Mouse (Mus musculus): ENCODE results near the gene Tmem179b. TPM values are rescaled to one million over a fixed set of nuclear protein-coding genes. Genes with fewer than 3 reads are reported as not detected.

Tmem179b gene
- 52.4 and 65.2 TPM in 2 replicates for total RNA-seq (2023)

DNA sequence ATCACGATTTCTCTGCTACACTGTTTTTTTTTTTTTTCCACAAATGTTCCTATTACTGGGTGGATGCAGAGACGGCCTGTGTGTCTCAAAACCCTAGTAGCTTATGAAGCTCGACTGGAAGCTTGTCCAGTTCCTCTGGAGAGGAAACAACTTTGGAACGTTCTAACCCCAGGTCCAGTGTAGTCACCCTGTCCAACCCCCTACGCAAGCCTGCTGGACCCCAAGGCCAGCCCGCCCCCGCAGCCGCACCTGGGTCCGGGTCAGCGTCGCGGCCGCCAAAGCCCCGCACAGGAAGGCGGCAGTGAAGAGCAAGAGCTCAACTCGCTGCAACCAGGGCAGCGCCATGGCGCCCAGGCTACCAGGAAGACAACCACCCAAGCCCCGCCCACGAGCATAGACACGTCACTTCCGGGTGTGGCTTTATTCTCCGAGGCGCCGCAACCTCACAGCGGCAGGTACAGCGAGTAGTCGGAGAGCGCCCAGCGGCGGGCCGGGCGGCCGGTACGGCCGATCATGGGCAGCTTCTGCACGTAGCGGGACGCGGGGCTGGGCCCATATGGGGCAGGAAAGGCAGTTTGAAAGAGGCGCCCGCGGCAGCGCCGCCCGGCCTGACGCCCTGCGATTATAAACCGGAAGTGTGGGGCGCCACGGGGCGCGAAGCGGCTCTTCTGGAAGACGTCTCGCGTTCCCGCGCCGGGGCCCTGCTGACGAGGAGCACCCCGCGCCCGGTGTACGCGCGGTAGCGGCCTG is at the start of gene Tmem179b:
Gene Tmem179b, minus strand, starts transcription at position 382 of the 750 bp plus-strand sequence.

DNA sequence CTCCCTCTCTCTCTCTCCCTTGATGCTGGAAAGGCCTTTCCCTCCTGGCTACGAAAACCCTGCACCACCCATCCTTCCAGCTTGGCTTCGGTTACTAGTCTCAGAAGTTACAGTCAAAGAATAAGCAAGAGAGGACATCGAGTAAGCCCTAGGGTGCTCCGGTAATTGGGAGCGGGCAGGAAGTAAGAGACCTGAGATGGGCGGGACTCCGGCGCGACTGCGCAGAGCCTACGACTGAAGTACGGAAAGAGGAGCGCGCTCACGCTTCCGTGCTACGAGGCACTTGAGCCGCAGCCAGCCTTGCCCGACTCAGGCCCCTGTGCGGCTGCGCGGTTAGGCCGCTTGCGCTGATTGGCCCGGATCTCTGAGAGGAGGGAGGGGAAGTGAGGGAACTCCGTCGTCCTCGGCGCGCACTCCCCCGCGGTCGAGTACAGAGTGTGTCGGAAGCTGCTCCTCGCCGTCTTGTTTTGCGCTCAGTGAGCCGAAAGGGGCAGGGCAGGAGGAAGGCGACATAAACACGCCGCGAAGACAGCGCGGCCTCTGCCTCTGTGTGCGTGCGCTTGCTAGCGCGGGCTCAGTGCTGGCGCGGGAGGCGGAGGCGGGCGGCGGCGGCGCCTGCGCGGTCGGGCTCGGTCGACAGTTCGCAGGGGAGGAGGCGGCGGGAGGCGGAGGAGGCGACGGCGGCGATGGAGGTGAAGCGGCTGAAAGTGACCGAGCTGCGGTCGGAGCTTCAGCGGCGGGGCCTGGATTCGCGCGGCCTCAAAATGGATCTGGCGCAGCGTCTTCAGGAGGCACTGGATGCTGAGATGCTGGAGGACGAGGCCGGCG is 45.5 kb upstream of the Tmem179b start, which contains the start of gene Hnrnpul2:
Gene Hnrnpul2, plus strand, starts transcription at position 415 of the 828 bp plus-strand sequence.

DNA sequence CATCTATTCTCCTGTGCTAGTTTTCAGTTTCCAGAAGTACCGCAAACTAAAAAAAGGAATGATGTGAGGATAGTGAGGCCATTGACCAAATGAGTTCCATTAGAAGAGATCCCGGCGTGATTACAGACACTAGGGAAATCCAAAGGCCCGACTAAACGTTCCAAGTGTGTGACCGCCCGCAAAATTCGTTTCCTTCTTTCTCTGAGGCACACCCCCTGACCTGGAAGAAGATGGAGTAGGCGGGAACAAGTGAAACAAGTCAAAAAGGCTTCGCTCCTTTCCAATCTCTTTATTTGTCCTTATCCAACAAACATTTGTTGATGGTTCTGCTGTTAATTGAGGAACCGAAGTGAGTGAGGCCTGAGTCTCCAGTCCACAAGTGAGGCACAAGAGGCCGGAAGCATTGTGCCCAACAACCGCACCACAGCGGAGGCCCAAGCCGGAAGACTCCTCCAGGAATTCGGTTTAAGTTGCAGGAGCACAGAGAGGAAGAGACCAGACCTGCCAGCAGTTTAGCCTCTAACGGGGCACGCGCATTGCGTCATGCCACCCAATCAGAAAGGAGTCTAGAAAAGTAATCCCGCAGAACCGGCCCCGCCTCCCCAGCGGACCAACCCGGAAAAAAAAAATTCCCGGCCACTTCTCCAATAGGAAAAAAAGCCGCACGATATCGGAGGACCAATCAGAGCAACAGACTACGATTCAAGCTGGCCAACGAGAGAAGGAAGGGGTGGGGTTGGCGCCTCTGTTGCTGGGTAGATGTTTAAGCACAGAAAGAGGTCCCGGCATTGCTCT is 44.7 kb upstream of the Tmem179b start, which contains the start of gene Ttc9c:
Gene Ttc9c, minus strand, starts transcription at position 533 of the 795 bp plus-strand sequence.

DNA sequence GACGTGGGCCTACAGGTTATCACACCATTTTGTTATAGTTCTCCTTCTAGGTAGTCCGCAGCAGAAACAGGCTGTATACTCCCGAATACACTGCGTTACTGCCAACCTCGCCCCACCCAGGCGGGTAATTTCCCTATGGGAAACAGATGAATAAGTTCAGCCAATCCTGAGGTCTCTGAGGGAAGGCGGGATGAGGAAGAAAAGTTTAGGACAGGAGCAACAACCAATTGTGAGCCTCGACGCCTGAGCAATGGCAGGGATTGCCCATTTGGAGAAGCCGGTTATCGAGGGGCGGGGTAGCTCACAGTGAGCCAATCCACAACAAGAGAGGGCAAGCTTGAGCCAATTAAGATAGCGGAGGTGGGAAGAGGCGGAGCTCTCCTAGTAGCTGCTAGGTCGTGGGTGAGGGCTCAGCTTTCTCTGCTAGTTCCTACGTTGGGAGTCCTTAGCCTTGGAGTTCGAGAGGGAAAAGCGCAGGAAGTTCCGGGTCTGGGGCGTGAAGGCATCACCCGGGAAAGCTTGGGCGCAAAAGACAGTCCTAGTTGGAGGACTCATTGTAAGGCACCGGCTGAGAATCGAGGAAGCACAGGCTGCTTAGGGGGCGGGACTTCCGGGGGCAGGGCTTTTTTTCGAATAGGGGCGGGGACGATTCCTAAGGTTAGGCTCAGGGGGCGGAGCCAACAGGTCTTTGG is 28.0 kb upstream of the Tmem179b start, which contains the start of gene Zbtb3:
Gene Zbtb3, plus strand, starts transcription at position 426 of the 692 bp plus-strand sequence.

DNA sequence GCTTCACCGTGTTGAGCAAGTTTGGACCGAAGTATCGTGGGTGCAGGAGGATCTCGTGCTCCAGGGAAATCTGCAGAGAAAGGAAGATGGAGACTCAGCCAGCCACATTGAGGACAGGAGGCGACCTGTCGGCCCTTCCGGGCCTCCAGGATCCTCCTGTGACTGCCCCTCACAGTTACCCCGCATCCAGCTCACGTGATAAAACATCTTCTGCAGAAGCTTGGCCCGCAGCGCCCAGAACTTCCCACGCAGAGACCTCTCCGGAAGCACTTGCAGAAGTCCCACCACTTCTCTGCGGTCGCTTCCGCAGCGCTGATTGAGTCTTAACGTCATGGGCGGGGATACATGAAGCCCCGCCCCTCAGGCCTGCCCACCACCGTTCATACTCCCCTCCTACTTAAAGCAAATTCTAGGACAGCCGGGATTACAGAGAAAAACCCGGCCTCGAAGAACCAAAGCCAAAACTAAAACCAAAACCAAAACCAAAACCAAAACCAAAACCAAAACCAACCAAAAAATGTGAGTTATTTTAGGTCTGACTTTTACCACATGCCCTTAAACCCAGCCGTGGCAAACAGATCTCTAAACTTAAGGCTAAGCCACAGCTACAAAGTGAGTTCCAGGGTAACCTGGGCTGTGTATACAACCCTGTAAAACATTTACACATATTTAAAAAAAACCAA is 24.1 kb upstream of the Tmem179b start, which contains the start of gene Polr2g:
Gene Polr2g, minus strand, starts transcription at position 314 of the 683 bp plus-strand sequence.

DNA sequence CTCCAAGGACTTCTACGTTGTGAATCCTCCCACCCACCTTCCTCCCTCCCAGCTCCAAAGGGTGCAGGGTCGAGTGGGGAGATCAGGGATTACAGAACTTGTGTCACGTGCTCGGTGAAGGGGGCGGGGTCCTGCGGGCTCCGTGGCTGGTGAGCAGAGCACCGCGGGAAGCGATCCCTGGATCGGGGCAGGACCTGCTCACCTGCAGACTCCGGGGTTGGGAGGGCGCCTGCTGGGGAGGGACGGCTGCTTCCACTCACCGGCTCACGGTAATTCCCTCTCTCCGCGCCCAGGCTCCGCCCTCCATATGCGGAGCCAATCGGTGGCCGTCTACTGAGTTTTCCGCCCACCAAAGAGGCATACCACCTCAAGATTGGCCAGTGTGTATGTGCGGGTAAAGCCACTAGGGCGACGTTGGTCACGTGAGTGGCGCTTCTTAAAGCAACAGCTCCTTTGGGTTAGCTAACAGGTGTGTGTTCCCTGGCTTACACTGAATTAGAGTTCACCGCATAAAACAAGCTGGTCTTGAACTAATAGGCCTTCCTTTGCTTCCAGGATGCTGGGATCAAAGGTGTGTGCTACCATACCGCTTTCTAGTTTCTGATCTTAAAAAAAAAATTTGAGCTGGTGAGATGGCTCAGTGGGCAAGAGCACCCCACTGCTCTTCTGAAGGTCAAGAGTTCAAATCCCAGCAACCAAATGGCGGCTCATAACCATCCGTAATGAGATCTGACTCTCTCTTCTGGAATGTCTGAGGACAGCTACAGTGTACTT is 11.9 kb upstream of the Tmem179b start, which contains the start of gene Taf6l:
Gene Taf6l, minus strand, starts transcription at position 410 of the 774 bp plus-strand sequence.

DNA sequence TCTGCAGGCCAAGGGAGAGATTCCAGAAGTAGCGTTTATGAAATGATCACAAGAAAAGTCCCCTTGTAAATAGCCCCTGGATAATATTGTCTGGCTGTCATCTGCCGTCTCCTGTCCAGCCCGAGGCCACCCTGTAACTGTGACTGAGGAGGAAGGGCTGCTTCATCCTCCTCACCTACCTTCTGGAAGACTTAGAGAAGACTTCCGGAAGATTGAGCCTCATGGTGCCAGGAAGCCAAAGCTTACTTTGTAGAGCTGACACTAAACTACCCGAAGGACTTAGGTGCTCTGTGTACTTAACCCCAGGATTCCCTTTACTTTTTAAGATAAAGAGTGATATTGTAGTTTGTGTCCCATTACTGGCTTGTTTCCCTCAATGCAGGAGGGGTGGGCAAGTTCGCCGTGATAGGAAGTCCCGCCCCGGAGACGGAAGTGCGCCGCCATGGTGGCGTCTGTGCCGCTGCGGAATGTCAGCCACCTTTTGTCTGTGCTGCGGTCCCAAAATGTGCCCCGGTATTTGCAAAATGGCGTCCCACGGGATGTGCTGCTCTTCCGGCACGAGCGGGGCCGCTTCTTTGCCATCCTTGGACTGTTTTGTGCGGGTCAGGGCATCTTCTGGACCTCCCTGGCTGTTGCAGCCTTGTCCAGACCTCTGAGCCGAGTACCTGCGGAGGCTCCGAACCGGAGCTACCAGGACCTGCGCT is 3.5 kb downstream of the Tmem179b start, which contains the start of gene Tmem223:
Gene Tmem223, plus strand, starts transcription at position 430 of the 704 bp plus-strand sequence.

DNA sequence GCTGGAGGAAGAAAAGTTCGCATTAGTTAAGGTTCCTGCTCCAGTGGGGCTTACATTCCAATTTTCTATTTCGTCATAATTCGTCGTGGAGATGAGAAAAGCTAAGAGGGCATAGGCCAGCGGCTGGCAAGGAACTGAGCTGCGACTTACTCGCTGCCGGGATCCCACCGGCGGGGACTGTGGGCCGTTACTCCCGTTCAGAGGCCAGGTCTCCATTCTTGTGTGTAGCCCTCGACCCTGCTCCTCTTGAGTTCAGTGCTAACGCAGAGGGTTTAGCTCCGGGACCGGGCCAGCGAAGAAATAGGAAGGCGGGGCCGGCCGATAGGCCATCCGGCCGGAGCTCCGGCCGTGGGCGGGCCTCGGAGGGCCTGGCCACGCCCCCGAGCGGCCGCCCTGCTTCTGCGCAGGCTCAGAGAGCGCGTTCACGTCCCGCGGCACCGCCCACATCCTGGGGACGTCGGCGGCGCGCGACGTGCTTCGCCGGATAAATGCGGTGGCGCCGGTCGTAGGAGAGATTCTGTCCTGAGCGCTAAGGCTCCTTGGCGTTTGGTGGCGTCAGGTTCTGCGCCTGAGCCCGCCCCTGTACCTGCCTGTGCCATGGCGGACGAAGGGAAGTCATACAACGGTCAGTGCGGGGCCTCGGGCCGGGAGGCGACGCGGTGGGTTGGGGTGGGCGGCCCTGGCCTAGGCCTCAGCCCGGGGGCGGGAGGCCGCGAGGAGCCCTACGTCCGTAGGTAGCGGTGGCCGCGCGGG is 17.5 kb downstream of the Tmem179b start, which contains the start of gene Nxf1:
Gene Nxf1, plus strand, starts transcription at position 439 of the 753 bp plus-strand sequence.

DNA sequence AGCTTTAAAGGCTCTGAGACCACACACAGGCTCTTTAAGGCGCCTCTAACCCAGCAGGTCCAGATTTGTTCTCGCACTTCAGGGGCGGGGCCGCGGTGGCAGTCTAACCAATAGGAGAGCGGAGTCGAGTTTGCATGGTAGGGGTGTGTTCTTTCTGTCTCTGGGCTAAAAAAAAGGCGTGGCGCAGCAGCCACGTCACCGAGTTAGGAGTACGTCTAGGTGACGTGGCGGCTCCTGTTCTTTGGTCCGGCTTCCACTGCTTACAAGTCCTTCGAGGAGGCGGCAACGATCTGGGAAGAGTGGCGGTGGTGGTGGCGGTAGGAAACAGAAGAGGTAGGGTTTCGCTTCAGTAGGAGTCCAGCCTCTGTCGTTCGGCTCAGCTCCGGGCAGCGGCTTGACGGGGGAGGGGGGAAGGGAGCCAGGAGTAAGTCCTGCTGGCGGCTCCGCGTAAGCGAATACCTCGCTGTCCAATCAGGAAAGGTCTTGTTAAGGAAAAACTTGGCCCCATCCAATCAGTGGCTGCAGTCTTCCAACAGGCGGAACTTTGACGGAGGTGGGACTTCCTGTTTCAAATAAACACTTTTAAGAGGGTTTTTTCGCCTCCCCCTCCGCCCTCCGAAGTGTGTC is 32.9 kb downstream of the Tmem179b start, which contains the start of gene Stx5a:
Gene Stx5a, plus strand, starts transcription at position 171 of the 627 bp plus-strand sequence.

DNA sequence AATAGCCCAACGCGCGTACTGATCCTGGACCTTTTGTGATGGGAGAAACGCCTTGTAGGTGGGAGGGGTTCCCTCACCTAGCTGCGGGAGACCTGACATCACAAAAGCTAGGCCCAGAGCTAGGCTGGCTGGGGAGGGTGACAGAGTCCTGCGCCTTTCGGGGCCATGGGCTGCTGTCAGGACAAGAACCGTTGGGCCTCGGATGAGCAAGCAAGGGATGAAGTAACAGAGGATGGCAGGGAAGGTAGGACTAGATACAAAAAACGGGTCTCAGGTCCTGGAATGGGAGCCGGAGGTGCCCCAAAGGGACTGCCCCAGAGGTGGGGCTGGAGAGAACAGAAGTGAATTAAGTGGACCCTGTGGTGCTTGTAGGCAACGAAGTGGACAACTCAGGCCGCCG is 33.7 kb downstream of the Tmem179b start, which contains the start of gene 1700092M07Rik:
Gene 1700092M07Rik, plus strand, starts transcription at position 116 of the 400 bp plus-strand sequence.

DNA sequence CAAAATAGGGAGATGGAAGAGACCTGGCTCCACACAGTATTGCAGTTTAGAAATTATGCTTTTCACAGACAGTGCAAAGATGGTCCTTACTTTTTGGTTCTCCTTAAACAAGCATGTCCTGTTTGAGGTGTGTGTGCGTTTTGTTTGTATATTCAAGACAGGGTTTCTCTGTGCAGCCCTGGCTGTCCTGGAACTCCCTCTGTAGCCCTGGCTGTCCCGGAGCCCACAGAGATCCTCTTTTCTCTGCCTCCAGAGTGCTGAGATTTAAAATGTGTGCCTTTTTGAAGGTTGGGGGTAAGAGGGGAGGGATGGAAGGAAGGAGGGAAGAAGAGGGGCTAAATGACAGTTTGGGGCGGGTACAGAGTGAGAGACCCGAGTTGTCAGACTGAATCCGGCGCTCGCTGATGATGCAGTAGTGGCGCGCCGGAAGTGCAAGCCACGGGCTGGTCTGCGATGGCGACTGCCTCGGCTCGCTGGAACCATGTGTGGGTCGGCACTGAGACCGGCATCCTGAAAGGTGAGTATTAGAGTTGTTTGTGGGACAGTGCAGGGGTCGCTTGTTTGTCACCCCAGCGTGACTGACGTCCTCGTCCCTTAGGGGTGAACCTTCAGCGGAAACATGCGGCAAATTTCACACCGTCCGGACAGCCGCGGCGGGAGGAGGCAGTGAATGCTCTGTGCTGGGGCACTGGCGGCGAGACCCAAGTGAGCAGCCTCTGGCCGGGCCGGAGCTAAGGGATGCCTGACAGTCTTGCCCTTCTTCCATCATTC is 38.7 kb downstream of the Tmem179b start, which contains the start of gene Wdr74:
Gene Wdr74, plus strand, starts transcription at position 439 of the 771 bp plus-strand sequence.

DNA sequence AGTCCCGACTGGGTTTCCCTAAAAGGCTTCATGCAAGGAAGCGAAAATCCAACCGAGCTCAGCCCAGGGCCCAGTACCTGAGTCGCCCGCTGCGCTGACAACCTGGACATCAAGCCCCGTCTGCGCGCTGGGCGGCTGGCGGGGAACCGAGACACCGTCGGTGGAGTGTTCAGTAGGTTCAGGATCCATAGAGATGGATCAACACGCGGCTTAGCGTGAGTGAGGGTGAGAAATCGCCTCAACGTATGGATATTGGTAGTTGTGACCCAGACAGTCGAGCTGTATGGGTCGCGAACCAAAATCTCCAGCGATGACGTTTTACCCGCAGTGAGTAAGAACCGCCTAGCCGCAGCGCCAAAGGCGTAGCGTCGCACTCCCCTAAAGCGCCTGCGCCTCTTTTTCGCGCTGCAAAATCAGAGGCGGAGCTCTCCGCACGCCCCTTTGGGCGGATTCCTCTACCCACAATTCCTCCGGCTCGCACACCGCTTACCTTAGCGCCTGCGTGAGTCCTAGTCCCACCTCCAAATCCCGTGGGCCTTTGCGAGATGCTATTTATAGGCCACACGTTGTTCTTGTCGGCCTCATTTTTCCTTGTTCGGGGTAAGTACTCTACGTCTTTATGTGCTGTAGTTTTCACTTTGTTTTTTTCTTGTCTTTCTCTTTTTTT is 51.2 kb downstream of the Tmem179b start, which contains the start of gene Slc3a2:
Gene Slc3a2, minus strand, starts transcription at position 463 of the 667 bp plus-strand sequence.

